Mouse (Mus musculus): ENCODE results near the gene Bag6. TPM values are rescaled to one million over a fixed set of nuclear protein-coding genes. Genes with fewer than 3 reads are reported as not detected.
"Not testable (repeated sequence)": the region's sequence is repeated elsewhere in the genome, so short reads cannot be mapped to it uniquely, and the experiment has no call there.

The Bag6 gene
- total RNA-seq, 2 experiments from 2014 or later: 395 to 410 TPM

GRCm38 (mm10) chr17:35111774-35112173, 23.2 kb upstream of the Bag6 start:
- no peak for DNase-seq
- intact Hi-C loops (cut with DNase I): loop anchor here (5.0 kb wide), 1 partner anchor 99 kb away; no protein-coding TSS in a partner anchor

DNA sequence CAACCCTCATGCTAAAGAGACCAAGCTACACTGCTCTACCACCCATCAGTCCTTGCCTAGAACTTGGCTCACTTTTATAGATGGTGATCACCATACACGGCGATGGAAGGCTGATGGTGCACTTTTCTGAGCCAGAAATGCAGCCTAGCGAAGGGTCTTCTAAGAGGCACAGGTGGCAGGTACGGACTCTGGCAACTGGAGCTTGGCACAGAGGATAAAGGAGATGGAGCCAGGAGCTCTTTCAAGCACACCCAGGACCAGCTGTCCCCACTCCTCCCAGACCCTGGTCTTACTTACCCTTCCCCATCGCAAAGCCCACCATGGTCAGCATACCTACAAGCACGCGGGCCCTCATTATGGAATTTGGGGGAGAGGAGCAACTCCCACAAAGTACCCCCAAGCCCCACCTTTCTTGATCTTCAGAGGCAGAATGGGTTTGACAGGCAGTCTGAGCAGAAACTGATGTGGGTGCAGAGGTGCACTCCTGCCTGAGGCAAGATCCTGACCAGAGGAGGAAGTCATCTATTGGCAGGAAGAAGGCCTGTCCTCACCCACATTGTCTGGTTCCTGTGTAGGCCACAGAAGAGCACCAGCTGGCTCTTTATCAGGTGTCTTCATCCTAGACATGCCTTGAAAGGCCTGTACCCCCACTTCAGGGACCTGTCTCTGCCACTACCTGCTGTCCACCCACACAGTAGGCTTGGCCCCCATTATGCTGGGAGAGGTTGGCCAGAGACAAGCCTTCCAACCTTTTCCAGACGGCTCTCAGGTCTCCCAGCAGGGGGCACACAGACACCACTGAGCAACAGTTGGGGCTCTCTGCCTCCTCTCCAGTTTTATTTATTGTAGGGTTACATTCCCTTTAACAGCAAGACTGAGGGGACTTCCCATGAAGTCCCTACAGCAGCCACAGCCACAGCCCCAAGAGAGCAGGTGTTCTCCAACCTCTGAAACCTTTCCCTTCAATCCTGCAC, 19.6 kb upstream of the Bag6 start, which contains the start of gene Ly6g5b:
Ly6g5b (minus strand) TSS at position 383 of the 974 bp plus-strand sequence.
- intact Hi-C loops (cut with DNase I): no loop called here
- no peak for DNase-seq

- intact Hi-C loops (cut with DNase I): no loop called here
- peak; percentile 47 for DNase-seq
These were observed 14.2 kb upstream of the Bag6 start for GRCm38 (mm10) chr17:35120745-35121142.

- DNase-seq: peak; percentile 99
- intact Hi-C loops (cut with DNase I): no loop called here
These were observed 13.7 kb upstream of the Bag6 start, which contains the start of gene Gpank1 for GRCm38 (mm10) chr17:35121143-35121799. Gene Gpank1 (plus strand): TSS chr17:35121455.

GRCm38 (mm10) chr17:35121871-35122303, 13.1 kb upstream of the Bag6 start, which contains the start of gene Csnk2b:
Gene Csnk2b (minus strand): TSS chr17:35122053.
- intact Hi-C loops (cut with DNase I): no loop called here
- DNase-seq: peak; percentile 68

GRCm38 (mm10) chr17:35123287-35123686, 11.7 kb upstream of the Bag6 start:
- intact Hi-C loops (cut with DNase I); DNase-seq: not testable (repeated sequence)

GRCm38 (mm10) chr17:35124261-35124896, 10.6 kb upstream of the Bag6 start:
- intact Hi-C loops (cut with DNase I); DNase-seq: not testable (repeated sequence)

DNA sequence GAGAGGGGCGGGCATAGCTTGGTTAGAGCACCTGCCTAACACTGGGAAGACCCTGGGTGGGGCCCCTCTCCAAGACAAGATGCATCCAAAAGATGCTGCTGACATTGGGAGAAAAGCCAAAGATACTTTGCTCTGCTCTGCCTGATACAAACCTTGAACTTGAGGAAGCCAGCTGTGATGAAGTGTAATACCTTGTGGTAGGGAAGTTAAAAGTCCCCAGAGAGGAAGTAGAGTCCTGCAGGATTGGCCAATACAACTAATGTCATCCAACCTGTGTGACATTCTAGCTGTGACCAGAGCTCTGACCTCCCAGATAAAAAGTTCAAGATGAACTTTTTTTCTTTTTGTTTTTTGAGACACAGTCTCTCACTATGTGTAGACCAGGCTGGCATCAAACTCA, 9.9 kb upstream of the Bag6 start:
- no peak for DNase-seq
- intact Hi-C loops (cut with DNase I): no loop called here

DNA sequence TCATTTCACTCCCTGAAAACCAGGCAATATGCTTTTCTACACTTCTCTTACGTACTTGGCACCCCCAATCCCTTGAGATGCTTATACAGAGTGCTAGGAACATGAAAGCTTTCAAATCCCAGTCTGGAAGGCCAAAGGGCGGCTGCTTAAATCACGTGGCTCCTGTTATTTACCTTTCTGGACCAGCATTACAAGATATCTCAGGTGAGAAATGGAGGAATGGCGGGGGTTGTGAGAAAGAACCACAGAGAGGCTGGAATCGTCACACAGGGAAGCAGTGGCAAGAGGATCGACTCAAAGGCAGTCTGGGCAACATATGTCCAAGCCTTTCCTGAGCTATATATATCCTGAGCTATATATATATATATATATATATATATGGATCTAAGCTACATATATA, 9.4 kb upstream of the Bag6 start:
- DNase-seq: no peak
- intact Hi-C loops (cut with DNase I): no loop called here

GRCm38 (mm10) chr17:35126206-35126611, 8.8 kb upstream of the Bag6 start, which contains the start of gene D17H6S53E:
Gene D17H6S53E (plus strand): TSS chr17:35126373.
- intact Hi-C loops (cut with DNase I): no loop called here
- DNase-seq: peak; percentile 65

DNA sequence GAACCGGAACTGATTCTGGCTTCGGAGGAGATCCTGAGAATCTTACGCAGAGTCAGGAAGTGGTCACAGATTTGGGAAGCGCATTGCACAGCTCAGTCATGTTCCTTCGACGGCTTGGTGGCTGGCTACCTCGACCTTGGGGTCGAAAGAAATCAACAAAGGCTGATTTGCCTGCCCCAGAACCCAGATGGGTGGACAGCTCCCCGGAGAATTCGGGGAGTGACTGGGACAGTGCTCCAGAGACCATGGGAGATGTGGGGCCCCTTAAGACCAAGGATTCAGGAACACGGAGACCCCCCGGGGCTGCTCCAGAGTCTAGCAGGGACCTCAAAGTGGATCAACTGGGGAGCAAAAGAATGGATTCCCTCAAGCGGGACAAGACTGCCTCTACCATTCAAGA, 8.0 kb upstream of the Bag6 start:
- intact Hi-C loops (cut with DNase I): no loop called here

DNA sequence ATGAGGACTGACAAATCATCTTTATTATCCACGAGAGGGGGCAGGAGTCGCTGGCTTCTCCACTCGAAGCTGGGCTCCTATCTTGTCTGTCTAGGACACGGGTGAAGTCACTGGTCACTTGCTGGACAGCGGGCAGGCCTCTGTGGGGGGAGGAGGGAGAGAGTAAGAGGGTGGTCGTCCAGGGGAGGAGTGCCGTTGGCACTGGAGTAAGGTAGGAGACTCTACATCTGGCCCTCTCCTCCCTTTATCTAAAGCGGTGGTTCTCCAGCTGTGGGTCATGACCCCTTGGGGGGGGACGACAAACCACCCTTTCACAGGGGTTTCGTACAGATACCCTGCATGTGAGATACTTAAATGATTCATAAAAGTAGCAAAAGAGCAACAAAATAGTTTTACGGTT, 6.0 kb upstream of the Bag6 start:
- DNase-seq: no peak
- intact Hi-C loops (cut with DNase I): no loop called here

More for the DNA sequence above, 8.0 kb upstream of the Bag6 start:
- no peak for DNase-seq

GRCm38 (mm10) chr17:35131038-35131437, 3.9 kb upstream of the Bag6 start:
- intact Hi-C loops (cut with DNase I): no loop called here
- DNase-seq: no peak

GRCm38 (mm10) chr17:35131500-35132173, 3.3 kb upstream of the Bag6 start, which contains the start of gene Apom:
Gene Apom (minus strand): TSS chr17:35132050.
- no peak for DNase-seq
- intact Hi-C loops (cut with DNase I): no loop called here

DNA sequence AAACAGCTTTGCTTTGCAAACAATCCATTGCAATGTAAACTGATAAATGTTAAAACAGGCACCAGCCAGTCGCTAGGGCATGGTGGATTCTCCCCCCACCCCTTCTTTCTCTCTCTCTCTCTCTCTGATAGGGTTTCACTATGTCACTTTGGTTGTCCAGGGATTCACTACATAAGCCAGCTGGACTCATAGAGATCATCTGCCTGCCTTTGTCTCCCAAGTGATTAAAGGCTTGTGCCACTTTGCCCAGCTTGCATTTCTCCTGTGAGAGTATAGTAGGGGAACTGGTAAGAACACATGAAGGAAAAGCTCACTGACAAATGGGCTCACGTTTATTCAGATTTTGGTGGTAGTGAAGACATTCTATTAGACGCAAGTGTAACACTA, 2.8 kb upstream of the Bag6 start:
- DNase-seq: no peak
- intact Hi-C loops (cut with DNase I): no loop called here

DNA sequence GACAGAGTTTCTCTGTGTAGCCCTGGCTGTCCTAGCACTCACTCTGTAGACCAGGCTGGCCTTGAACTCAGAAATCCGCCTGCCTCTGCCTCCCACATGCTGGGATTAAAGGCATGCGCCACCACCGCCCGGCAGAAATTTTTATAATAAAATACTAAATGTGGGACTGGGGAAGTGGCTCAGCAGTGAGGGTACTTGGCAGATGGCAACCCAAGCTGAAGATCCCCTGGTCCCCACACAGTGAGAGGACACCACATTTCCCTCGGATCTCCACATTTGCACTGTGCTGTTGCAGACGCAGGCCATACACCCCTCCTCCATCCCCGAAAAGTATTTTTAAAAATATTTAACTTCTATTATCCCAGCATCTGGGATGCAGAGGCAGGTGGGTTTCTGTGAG, 1.5 kb upstream of the Bag6 start:
- DNase-seq: no peak
- intact Hi-C loops (cut with DNase I): no loop called here

DNA sequence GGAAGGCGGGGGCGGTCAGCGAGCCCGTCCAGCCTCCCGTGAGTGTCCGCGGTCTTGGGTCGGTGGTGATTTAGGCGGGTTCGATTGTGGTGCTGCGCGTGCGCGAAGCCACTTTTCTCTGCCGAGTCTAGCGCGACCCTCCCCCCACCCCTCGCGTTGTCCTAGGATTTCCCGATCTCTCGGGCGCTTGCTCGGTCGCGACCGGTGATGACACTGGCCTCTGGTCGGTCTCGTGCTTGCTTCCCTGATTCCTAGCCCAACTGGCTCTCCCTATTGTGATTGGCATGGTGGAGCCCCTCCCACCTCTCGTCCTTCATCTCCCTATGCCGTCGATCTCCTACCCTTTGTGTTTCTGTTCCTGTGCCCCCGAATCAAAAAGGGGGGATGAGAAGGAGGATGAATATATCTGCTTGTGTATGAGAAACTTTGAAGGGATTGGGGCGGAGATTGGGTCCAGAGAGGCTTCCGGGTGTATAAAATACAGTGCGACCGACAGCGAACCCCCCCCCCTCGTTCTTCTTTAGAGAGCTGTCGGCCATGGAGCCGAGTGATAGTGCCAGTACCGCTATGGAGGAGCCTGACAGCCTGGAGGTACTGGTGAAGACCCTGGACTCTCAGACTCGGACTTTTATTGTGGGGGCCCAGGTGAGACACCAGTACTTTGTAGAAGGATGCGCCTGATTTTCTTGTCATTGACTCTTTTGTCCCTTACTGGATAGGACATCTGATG, 778 bp downstream of the Bag6 start:
- no peak for DNase-seq
- intact Hi-C loops (cut with DNase I): no loop called here

DNA sequence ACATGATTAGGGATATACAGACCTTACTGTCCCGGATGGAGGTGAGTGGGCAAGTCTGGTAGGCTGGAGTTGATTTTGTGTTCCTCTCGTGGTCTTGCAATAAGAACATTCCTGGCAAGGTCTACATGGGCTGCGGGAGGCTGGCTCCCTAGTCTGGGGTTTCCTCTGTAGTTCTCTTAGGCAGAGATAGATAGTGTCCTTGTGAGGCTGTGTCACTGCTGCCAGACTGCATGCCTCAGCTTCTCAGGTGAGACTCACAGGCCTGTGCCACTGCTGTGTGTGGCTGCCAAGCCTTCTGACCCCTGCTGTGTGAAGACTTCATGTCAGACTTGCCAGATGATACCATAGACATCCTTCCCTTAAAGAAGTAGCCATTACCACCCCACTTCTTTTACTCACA, 4.3 kb downstream of the Bag6 start:
- intact Hi-C loops (cut with DNase I): no loop called here
- DNase-seq: no peak

- intact Hi-C loops (cut with DNase I): no loop called here
- no peak for DNase-seq
These were observed 5.6 kb downstream of the Bag6 start for GRCm38 (mm10) chr17:35140490-35140996.

All from left cerebral cortex, postnatal 4 days (tissue).